Mouse (Mus musculus): ENCODE measurements around the gene Klhl10.

DNA sequence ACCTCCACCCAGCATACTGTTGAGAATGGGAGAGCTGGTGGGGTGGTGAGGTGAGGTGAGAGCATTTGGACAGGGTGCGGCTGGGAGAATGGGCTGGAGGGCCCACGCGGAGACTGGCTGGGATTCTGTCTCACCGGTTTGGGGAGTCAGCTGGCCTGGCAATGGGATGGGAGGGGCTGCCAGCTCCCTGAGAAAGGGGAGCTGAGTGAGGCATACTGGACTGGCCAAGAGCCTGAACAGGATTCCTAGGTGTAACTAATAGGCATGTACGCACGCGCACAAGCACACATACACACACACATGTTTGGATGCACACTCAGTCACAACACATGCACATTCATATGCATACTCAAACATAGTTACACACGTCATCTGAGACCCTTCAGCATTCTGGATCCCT is 35.4 kb upstream of the Klhl10 start:
- TF ChIP-seq POLR2A (IDR thresholded peaks at IDR 0.05; ENCODE audit: insufficient read depth, low read depth, low read length), result no peak
- TF ChIP-seq CTCF (IDR thresholded peaks at IDR 0.05), result no peak

All from heart, adult 2 months (tissue).